Mouse (Mus musculus): ENCODE data around the gene Ppy. TPM values are rescaled to one million over a fixed set of nuclear protein-coding genes. Genes with fewer than 3 reads are reported as not detected.

Gene Ppy
- polyA plus RNA-seq, 1 experiment from 2014 or later, result not detected

- H3K4me1 ChIP-seq (replicated peaks; ENCODE audit: control insufficient read depth, insufficient read depth, low read length), result no peaks in the 10 kb centered on the region
- H3K4me2 ChIP-seq (ENCODE audit: low read length), result no peak overlapping the region
- no peak overlapping the region for H3K9ac ChIP-seq (replicated peaks; ENCODE audit: low read depth, low read length)
- H3K36me3 ChIP-seq (ENCODE audit: control insufficient read depth, insufficient read depth), result no peaks in the 10 kb centered on the region
- no peaks in the 10 kb centered on the region for H3K27me3 ChIP-seq (replicated peaks; ENCODE audit: control insufficient read depth, insufficient read depth, low read length)
- 28% methylated on average over 9 of the region's 9 CpGs for WGBS
- no peak overlapping the region for H3K4me3 ChIP-seq (replicated peaks; ENCODE audit: low read length)
- no peak for ATAC-seq
- H3K27ac ChIP-seq (ENCODE audit: low read length), result no peak overlapping the region
- H3K9me3 ChIP-seq (ENCODE audit: control insufficient read depth, low read length), result no peaks in the 10 kb centered on the region
These were observed 47.3 kb downstream of the Ppy start for GRCm38 (mm10) chr11:102053847-102054246.

GRCm38 (mm10) chr11:102053183-102053582 lies 47.9 kb downstream of the Ppy start:
- WGBS, result 86% methylated on average over 7 of the region's 7 CpGs

DNA sequence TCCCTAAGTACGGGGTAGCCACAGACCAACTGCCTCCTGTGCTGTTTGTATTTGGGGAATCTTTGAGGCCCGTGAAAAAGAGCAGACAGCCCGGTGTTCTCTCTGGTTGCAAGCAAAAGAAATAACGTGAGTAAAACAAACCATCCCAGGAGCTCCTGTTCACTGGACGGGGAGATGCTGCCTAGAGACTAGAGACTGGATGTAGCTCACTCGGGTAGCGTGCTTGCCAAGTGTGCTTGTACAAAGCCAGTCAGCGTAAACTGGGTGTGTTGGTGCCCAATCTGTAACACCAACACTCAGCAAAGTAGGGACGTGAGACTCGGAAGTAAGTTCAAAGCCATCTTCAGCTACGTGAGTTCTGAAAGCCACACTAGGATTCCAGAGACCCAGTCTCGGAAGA lies 48.4 kb downstream of the Ppy start:
- ATAC-seq, result no peak
- Histone ChIP-seq H3K9me3 (ENCODE audit: control insufficient read depth, low read length) (no peaks in the 10 kb centered on the region), H3K27ac (ENCODE audit: low read length) (no peak overlapping the region), H3K4me3 (replicated peaks; ENCODE audit: low read length) (no peak overlapping the region), H3K4me2 (ENCODE audit: low read length) (no peak overlapping the region), H3K36me3 (ENCODE audit: control insufficient read depth, insufficient read depth) (no peaks in the 10 kb centered on the region), H3K4me1 (replicated peaks; ENCODE audit: control insufficient read depth, insufficient read depth, low read length) (no peaks in the 10 kb centered on the region), H3K27me3 (replicated peaks; ENCODE audit: control insufficient read depth, insufficient read depth, low read length) (no peaks in the 10 kb centered on the region), H3K9ac (replicated peaks; ENCODE audit: low read depth, low read length) (no peak overlapping the region)
- WGBS, result 78% methylated on average over 12 of the region's 12 CpGs

More at GRCm38 (mm10) chr11:102053183-102053582, 47.9 kb downstream of the Ppy start:
- ATAC-seq, result no peak
- no peak overlapping the region for H3K4me2 ChIP-seq (ENCODE audit: low read length)
- no peak overlapping the region for H3K9ac ChIP-seq (replicated peaks; ENCODE audit: low read depth, low read length)
- no peak overlapping the region for H3K27ac ChIP-seq (ENCODE audit: low read length)
- H3K27me3 ChIP-seq (replicated peaks; ENCODE audit: control insufficient read depth, insufficient read depth, low read length), result no peaks in the 10 kb centered on the region
- no peaks in the 10 kb centered on the region for H3K9me3 ChIP-seq (ENCODE audit: control insufficient read depth, low read length)
- H3K36me3 ChIP-seq (ENCODE audit: control insufficient read depth, insufficient read depth), result no peaks in the 10 kb centered on the region
- H3K4me1 ChIP-seq (replicated peaks; ENCODE audit: control insufficient read depth, insufficient read depth, low read length), result no peaks in the 10 kb centered on the region
- no peak overlapping the region for H3K4me3 ChIP-seq (replicated peaks; ENCODE audit: low read length)

- no peak for ATAC-seq
- Histone ChIP-seq H3K9ac (replicated peaks; ENCODE audit: low read depth, low read length) (no peak overlapping the region), H3K27me3 (replicated peaks; ENCODE audit: control insufficient read depth, insufficient read depth, low read length) (no peaks in the 10 kb centered on the region), H3K4me2 (ENCODE audit: low read length) (no peak overlapping the region), H3K36me3 (ENCODE audit: control insufficient read depth, insufficient read depth) (no peaks in the 10 kb centered on the region), H3K9me3 (ENCODE audit: control insufficient read depth, low read length) (no peaks in the 10 kb centered on the region), H3K27ac (ENCODE audit: low read length) (no peak overlapping the region), H3K4me1 (replicated peaks; ENCODE audit: control insufficient read depth, insufficient read depth, low read length) (no peaks in the 10 kb centered on the region), H3K4me3 (replicated peaks; ENCODE audit: low read length) (no peak overlapping the region)
- WGBS, result 60% methylated on average over 4 of the region's 4 CpGs
These were observed 49.2 kb downstream of the Ppy start for GRCm38 (mm10) chr11:102051954-102052353.

DNA sequence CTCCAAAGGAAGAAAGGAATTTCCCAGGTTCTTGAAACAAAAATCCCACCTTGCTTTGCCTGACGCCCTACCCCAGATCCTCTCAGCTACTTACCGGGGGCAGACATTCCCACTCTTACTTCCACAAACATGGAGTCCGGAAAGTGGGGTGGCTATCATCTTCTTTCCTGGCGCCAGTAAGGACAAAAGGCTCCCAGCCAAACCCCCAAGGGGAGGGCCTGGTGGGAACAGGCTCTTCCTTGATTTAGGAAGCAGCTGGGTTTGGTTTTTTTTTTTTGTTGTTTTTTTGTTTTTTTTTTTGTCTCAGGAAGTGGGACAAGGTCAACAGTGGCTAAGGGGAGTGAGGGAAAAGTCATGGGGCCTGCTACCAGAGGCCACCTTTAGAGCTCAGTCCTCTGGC lies 49.6 kb downstream of the Ppy start:
- Histone ChIP-seq H3K27me3 (replicated peaks; ENCODE audit: control insufficient read depth, insufficient read depth, low read length) (no peaks in the 10 kb centered on the region), H3K4me3 (replicated peaks; ENCODE audit: low read length) (no peak overlapping the region), H3K9me3 (ENCODE audit: control insufficient read depth, low read length) (no peaks in the 10 kb centered on the region), H3K36me3 (ENCODE audit: control insufficient read depth, insufficient read depth) (no peaks in the 10 kb centered on the region), H3K4me2 (ENCODE audit: low read length) (no peak overlapping the region), H3K9ac (replicated peaks; ENCODE audit: low read depth, low read length) (no peak overlapping the region), H3K4me1 (replicated peaks; ENCODE audit: control insufficient read depth, insufficient read depth, low read length) (no peaks in the 10 kb centered on the region), H3K27ac (ENCODE audit: low read length) (no peak overlapping the region)
- ATAC-seq, result no peak
- WGBS, result 68% methylated on average over 4 of the region's 4 CpGs

Other genes with a start within 250 kb of the Ppy start
- 0.79 and 0.84 TPM in 2 replicates for gene Meox1, start 206.9 kb downstream of the Ppy start, polyA plus RNA-seq (2015; fragmentation: Nextera tagmentation; extraction: Ambion mirVana)
- gene Sost, start 134.3 kb downstream of the Ppy start, polyA plus RNA-seq (2015; fragmentation: Nextera tagmentation; extraction: Ambion mirVana), result 0.11 TPM in 1 of 2 replicates, not detected in the other
- not detected in 2 replicates for gene Cfap97d1, start 117.0 kb downstream of the Ppy start, polyA plus RNA-seq (2015; fragmentation: Nextera tagmentation; extraction: Ambion mirVana)
- gene Dusp3, start 114.3 kb downstream of the Ppy start, polyA plus RNA-seq (2015; fragmentation: Nextera tagmentation; extraction: Ambion mirVana), result 12.7 and 14.5 TPM in 2 replicates
- gene Mpp3, start 72.9 kb downstream of the Ppy start, polyA plus RNA-seq (2015; fragmentation: Nextera tagmentation; extraction: Ambion mirVana), result 49.3 and 55.2 TPM in 2 replicates
- 0.26 and 0.46 TPM in 2 replicates for gene Cd300lg, start 59.8 kb downstream of the Ppy start, polyA plus RNA-seq (2015; fragmentation: Nextera tagmentation; extraction: Ambion mirVana)
- gene Mpp2, start 12.8 kb downstream of the Ppy start, polyA plus RNA-seq (2015; fragmentation: Nextera tagmentation; extraction: Ambion mirVana), result 21.0 and 24.1 TPM in 2 replicates
- gene Pyy, start 6.5 kb upstream of the Ppy start, polyA plus RNA-seq (2015; fragmentation: Nextera tagmentation; extraction: Ambion mirVana), result not detected in 2 replicates
- gene Nags, start 44.2 kb upstream of the Ppy start, polyA plus RNA-seq (2015; fragmentation: Nextera tagmentation; extraction: Ambion mirVana), result not detected in 2 replicates
- gene Tmem101, start 55.1 kb upstream of the Ppy start, polyA plus RNA-seq (2015; fragmentation: Nextera tagmentation; extraction: Ambion mirVana), result 43.9 and 44.7 TPM in 2 replicates
- gene Lsm12, start 84.0 kb upstream of the Ppy start, polyA plus RNA-seq (2015; fragmentation: Nextera tagmentation; extraction: Ambion mirVana), result 103 and 123 TPM in 2 replicates
- 21.5 and 26.2 TPM in 2 replicates for gene G6pc3, start 88.3 kb upstream of the Ppy start, polyA plus RNA-seq (2015; fragmentation: Nextera tagmentation; extraction: Ambion mirVana)
- gene Hdac5, start 128.8 kb upstream of the Ppy start, polyA plus RNA-seq (2015; fragmentation: Nextera tagmentation; extraction: Ambion mirVana), result 124 and 136 TPM in 2 replicates
- gene BC030867, start 147.6 kb upstream of the Ppy start, polyA plus RNA-seq (2015; fragmentation: Nextera tagmentation; extraction: Ambion mirVana), result 5.4 and 5.5 TPM in 2 replicates
- gene Asb16, start 167.4 kb upstream of the Ppy start, polyA plus RNA-seq (2015; fragmentation: Nextera tagmentation; extraction: Ambion mirVana), result not detected in 2 replicates
- gene Tmub2, start 183.6 kb upstream of the Ppy start, polyA plus RNA-seq (2015; fragmentation: Nextera tagmentation; extraction: Ambion mirVana), result 75.8 and 78.7 TPM in 2 replicates
- 28.5 and 29.5 TPM in 2 replicates for gene Atxn7l3, start 195.3 kb upstream of the Ppy start, polyA plus RNA-seq (2015; fragmentation: Nextera tagmentation; extraction: Ambion mirVana)
- gene Ubtf, start 218.4 kb upstream of the Ppy start, polyA plus RNA-seq (2015; fragmentation: Nextera tagmentation; extraction: Ambion mirVana), result 99.1 and 116 TPM in 2 replicates

Data from forebrain, embryonic 16.5 days (tissue).